Mouse (Mus musculus) activated CD4-positive, CD25-positive, alpha-beta regulatory T cell, adult 4 months (primary cell): Measurements from ENCODE around the gene Leng8. TPM values are rescaled to one million over a fixed set of nuclear protein-coding genes. Genes with fewer than 3 reads are reported as not detected.
A peak's percentile ranks its signal among the peaks of the same experiment; 100 is the strongest.

Source experiments
- ATAC-seq: one replicate; pipeline ENCODE4 v1.8.0; 2017
- polyA plus RNA-seq, 2 experiments: library from polyadenylated mRNA; unstranded; fragments of 100-300 nt; shearing (Covaris generic); gene quantifications; one replicate each; pipeline ENCODE4 v1.2.1; 2017

Leng8 gene
- polyA plus RNA-seq = 10 to 100 TPM; 26.1 to 29.3 TPM

GRCm38 (mm10) chr7:4136771-4137531, at the start of gene Leng8:
TSS of gene Leng8 (plus strand) at chr7:4137039.
- peak; percentile 92 for ATAC-seq

- ATAC-seq = no peak
Observed at GRCm38 (mm10) chr7:4087238-4087895, 49.5 kb upstream of the Leng8 start.

DNA sequence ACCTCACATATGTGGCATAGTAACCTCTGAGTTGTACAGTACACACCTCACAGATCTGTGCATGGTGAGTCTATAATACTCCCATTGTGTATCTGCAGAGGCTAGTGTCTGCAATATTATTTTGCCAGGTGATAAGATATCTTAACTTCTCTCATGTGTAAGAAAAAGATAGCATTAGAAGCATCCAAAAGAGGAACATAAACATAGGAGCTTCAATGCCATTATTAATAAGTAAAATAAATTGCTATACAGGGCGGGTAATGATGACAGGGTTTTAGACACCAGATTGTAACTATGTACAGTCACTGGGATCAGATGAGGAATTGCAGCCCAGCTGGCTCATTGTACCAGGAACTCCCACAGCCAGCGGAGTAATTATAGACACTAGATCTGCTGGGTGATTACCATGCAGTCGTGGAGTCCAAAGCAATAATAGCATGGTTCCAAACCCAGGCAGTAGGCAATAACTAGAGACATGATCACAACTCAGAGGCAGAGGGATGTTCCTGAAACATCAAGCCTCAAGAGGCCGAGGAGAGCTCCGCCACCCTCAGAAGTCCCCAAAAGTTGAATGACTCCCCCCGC, 48.9 kb upstream of the Leng8 start:
- no peak for ATAC-seq

DNA sequence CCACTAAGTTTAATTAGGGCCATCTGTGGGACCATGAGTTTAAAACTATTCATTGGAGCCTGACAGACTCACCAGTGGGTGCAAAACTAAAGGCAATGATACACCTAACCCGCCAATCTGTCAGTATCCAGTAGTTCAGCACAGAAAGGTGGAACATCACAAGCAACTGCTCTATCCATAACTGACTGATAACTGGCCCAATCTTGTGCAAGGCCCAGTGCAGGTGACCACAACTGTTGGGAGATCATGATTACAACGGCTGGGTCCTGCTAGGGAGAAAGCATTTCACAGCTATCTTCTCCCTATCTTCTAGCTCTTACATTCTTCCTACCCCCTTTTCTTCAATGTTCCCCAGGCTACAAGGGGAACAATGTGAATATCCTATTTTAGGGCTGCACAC, 48.2 kb upstream of the Leng8 start:
- ATAC-seq = no peak

DNA sequence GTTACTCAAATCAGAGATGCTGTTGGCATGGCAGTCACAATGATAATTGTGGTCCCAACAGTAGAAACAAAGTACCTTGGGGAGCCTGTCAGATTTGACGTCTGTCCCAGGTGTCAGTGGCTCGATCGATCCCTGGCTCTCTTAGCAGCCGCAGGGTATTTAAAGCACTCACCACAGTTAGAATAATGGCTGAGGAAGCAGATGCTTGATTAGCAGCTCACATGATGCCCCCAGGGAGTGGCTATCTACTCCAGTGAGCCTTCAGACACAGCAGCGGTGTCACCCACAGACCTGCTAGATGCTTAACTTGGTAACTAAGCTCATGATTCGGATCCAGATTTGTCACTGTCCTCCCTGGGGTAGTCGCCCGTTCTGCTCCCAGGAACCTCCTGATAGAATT, 45.7 kb upstream of the Leng8 start:
- ATAC-seq = no peak

GRCm38 (mm10) chr7:4098301-4098700, 38.5 kb upstream of the Leng8 start:
- no peak for ATAC-seq

GRCm38 (mm10) chr7:4098832-4099231, 38.0 kb upstream of the Leng8 start:
- no peak for ATAC-seq

- ATAC-seq = no peak
Observed at GRCm38 (mm10) chr7:4101144-4101543, 35.7 kb upstream of the Leng8 start.

- ATAC-seq = no peak
Observed at GRCm38 (mm10) chr7:4103411-4103810, 33.4 kb upstream of the Leng8 start.

GRCm38 (mm10) chr7:4111766-4112165, 25.1 kb upstream of the Leng8 start:
- no peak for ATAC-seq

DNA sequence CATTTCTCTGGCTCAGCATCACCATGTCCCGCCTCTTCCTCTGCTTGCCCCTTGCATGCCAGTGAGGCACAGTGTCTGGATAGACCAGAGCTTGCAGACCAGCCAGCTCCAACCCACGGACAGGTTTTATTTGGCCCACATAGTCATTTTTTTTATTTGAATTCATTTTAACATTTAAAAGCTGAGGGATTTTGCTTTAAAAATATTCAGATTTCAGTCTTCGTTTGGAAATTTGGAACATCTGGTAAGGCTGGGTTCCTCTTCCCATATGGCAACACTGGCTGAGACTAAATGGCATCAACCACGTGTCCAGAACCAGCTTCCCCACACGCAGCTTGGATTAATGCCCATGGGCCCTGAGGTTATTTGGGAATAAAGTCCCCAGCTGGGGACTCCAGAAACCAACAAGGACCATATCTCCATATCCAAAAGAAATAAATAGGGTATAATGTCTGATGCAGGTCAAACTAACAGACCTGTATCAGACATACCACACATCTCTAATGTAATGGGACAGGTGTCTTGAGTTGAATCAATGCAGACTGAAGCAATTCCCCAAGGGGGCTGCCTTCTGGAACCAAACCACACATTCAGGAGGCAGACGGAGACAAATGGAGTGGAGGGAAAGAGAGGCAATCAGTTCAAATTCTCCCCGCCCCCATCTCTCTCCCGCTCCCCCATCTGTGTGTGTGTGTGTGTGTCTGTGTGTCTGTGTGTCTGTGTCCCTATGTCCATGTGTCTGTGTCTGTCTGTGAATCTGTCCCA, 19.6 kb upstream of the Leng8 start:
- no peak for ATAC-seq

DNA sequence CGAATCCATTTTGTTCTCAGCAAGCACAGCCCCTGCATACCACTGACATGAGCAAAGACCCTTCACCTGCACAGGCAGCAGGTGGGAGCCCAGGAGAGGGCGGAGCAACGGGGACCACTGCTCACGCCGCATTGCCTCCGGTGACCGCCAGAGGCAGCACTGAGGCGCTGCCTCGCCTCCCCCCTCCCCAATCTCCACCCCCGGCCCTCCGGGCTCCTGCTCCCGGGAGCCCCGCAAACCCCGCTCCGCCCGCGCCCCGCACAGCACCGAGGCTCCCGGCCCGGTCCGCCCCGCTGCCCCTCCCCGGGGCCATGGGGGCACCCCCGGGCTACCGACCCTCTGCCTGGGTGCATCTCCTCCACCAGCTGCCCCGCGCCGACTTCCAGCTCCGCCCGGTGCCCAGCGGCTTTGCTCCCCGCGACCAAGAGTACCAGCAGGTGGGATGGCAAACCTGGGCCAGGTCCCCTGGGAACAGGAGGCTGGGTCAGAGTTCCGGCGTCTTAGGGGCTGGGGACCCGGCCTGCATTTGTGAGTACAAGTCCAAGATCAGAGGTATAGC, 17.4 kb upstream of the Leng8 start, which contains the start of gene Ttyh1:
Gene Ttyh1 (plus strand): TSS at position 65 of the 559 bp plus-strand sequence.
- ATAC-seq = no peak

- no peak for ATAC-seq
Observed at GRCm38 (mm10) chr7:4119976-4120921, 16.6 kb upstream of the Leng8 start.

DNA sequence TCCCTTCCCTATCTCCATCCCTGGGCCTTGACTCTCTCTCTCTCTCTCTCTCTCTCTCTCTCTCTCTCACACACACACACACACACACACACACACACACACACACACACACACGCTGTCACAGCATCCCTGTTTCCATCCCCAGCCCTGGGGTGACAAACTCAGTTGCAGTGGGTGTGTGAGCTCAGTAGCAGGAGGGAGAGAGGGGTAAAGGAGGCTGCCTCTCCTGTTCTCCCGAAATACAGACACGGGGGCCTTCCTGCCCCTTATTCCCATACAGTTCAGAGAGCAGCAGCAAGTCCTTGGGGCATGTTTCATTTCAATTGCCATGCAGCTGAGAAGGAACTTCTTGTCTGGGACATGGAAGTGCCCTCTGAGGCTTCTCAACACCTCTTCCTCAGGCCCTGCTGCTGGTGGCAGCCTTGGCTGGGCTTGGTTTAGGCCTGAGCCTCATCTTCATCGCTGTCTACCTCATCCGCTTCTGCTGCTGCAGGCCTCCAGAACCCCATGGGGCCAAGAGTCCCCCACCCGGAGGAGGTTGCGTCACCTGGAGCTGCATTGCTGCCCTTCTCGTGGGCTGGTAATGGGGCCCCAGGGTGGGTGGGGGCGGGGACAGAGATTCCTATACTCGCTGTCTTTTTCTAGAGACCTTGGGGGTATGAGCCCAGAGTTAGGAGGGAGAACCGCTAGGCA, 14.6 kb upstream of the Leng8 start:
- no peak for ATAC-seq

- no peak for ATAC-seq
Observed at GRCm38 (mm10) chr7:4122783-4123182, 14.1 kb upstream of the Leng8 start.

- no peak for ATAC-seq
Observed at GRCm38 (mm10) chr7:4123732-4124131, 13.1 kb upstream of the Leng8 start.

- peak; percentile 95 for ATAC-seq
Observed at GRCm38 (mm10) chr7:4124315-4124759, 12.5 kb upstream of the Leng8 start.

DNA sequence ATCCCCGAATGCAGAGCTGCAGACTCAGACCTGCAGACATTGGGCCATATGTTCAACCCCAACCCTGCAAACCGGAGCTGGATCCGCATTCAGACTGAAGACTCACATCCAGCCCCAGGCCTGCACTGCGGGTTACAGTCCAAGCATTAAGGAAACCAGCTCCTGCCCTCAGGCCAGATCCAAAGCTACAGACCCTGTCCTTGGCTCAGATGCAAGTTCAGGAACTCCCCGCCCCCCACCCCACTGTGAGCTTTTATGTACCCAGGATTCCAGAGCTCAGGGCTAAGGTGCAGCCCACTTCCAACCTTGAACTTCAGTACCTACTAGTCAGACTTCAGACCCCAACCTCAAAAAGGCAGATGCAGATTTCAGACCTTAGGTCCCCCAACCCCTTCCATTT, 12.0 kb upstream of the Leng8 start:
- no peak for ATAC-seq

- ATAC-seq = no peak
Observed at GRCm38 (mm10) chr7:4125306-4125705, 11.5 kb upstream of the Leng8 start.

DNA sequence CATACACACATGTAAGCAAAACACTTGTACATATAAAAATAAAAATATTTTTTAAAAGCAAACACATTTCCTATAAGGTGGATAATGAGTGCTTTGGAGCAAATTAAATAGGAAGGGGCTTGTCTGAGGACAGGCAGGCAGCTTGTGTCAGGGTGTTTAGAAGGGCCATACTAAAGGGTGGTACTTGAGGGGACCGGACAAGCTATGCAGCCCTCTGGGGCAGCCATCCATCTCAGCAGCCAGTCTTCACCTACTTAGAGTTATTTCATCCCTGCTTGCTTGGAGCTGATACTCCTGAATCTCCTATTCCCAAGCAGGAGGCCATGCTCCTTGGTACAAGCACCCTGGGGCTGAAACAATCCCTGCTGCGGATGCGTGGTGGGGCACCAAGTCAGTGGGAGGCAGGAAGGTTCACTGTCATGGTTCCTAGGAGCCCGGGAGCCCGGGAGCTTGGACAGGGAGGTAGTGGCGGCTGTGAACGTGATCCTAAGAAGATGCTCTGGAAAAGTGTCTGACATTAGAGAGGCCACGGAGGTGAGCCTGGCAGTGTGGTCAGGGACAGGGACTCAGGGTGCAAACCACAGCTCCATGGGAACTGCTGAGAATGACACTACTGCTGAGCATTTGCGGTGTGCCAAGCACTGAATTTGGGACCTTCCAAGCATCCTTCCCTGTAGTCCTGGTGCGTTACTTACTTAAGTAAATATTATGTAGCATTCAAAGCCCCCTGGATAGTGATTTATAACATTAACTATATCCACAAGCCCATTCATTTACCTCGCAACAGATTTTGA, 9.7 kb upstream of the Leng8 start:
- no peak for ATAC-seq
